Mouse (Mus musculus) liver, adult 2 months (tissue): ENCODE measurements around the gene Poc1a. TPM values are rescaled to one million over a fixed set of nuclear protein-coding genes. Genes with fewer than 3 reads are reported as not detected.

Experiments used
- DNase-seq: peaks from one replicate; pipeline ENCODE4 v3.0.0-alpha.2; 2011; ENCODE audit warnings: low read depth, low spot score; ENCODE audit errors: extremely low read depth
- H3K27ac ChIP-seq: fragments of 200-500 bp; replicated peaks from 2 replicates; pipeline ENCODE4 v1.5.1; 2012; ENCODE audit warnings: low read depth, mild to moderate bottlenecking, control low read depth, inconsistent platforms, low read length; ENCODE audit not compliant: insufficient read depth
- H3K27me3 ChIP-seq: fragments of 200-500 bp; 2 replicates; pipeline ENCODE4 v1.6.1; 2012; ENCODE audit warnings: mild to moderate bottlenecking, moderate library complexity, low read length, inconsistent platforms; ENCODE audit not compliant: control insufficient read depth, insufficient read depth
- H3K36me3 ChIP-seq: fragments of 200-500 bp; 2 replicates; pipeline ENCODE4 v1.6.1; 2012; ENCODE audit warnings: low read length, inconsistent platforms; ENCODE audit not compliant: control insufficient read depth, insufficient read depth
- H3K4me1 ChIP-seq: fragments of 200-500 bp; 2 replicates; pipeline ENCODE4 v1.6.1; 2011; ENCODE audit warnings: low read length; ENCODE audit not compliant: control insufficient read depth, insufficient read depth
- H3K4me3 ChIP-seq: fragments of 200-500 bp; 2 replicates; pipeline ENCODE4 v1.5.1; 2011; ENCODE audit warnings: low read depth, mild to moderate bottlenecking, control low read depth, low read length, moderate library complexity; ENCODE audit not compliant: insufficient read depth
- H3K79me2 ChIP-seq: fragments of 200-500 bp; 2 replicates; pipeline ENCODE4 v1.6.1; 2012; ENCODE audit warnings: inconsistent platforms, mild to moderate bottlenecking, low read length, moderate library complexity; ENCODE audit not compliant: control insufficient read depth, insufficient read depth
- H3K9ac ChIP-seq: fragments of 200-500 bp; 2 replicates; pipeline ENCODE4 v1.6.1; 2012; ENCODE audit warnings: low read depth, mild to moderate bottlenecking, control low read depth, inconsistent platforms, low read length
- CTCF ChIP-seq: fragments of 200-500 bp; IDR thresholded peaks from 2 replicates; pipeline ENCODE4 v1.5.1; 2011; ENCODE audit warnings: low read depth, low read length, control low read depth
- POLR2A ChIP-seq: fragments of 200-500 bp; IDR thresholded peaks from 2 replicates; pipeline ENCODE4 v1.6.1; 2011; ENCODE audit warnings: low read length, control low read depth; ENCODE audit not compliant: insufficient read depth; ENCODE audit errors: extremely low read depth
- WGBS: fragments of 180-500 bp; shearing (Covaris S2); methylation state at CpG from one replicate; pipeline ENCODE4 v1.1.7; 2018; 5-methylcytosine and 5-hydroxymethylcytosine counted together
- polyA plus RNA-seq: library from polyadenylated mRNA; depleted of rRNA; stranded (reverse); fragments of >200 nt; gene quantifications from 2 replicates; pipeline ENCODE4 v1.2.3, GENCODE M21; 2012
- total RNA-seq: library from RNA; depleted of rRNA; stranded (reverse); fragments of >200 nt; gene quantifications from 2 replicates; pipeline ENCODE4 v1.2.3, GENCODE M21; 2014

Poc1a gene
- total and polyA plus RNA-seq, 2 experiments = 1.8 to 3.9 TPM

- H3K36me3 ChIP-seq = no peaks in the 10 kb centered on the region
- no peak overlapping the region for H3K4me3 ChIP-seq
- H3K27me3 ChIP-seq = no peaks in the 10 kb centered on the region
- H3K9ac ChIP-seq = no peak overlapping the region
- WGBS = 53% methylated on average over 7 of the region's 7 CpGs
- no peak for TF ChIP-seq CTCF
- TF ChIP-seq POLR2A = no peak
- no peaks in the 10 kb centered on the region for H3K79me2 ChIP-seq
- H3K27ac ChIP-seq = no peak overlapping the region
- DNase-seq = no peak
- no peaks in the 10 kb centered on the region for H3K4me1 ChIP-seq
Measured at GRCm38 (mm10) chr9:106305228-106305627, 24.4 kb downstream of the Poc1a start.

- DNase-seq = no peak
- H3K9ac ChIP-seq = no peak overlapping the region
- no peak for TF ChIP-seq POLR2A
- TF ChIP-seq CTCF = peak; percentile 87
- WGBS = 65% methylated on average over 8 of the region's 8 CpGs
- no peak overlapping the region for H3K27ac ChIP-seq
- no peak overlapping the region for H3K4me3 ChIP-seq
- no peaks in the 10 kb centered on the region for H3K36me3 ChIP-seq
- H3K79me2 ChIP-seq = no peaks in the 10 kb centered on the region
- no peaks in the 10 kb centered on the region for H3K27me3 ChIP-seq
- no peaks in the 10 kb centered on the region for H3K4me1 ChIP-seq
Measured at GRCm38 (mm10) chr9:106306662-106307351, 25.9 kb downstream of the Poc1a start.

- WGBS = 91% methylated on average over 5 of the region's 5 CpGs
- peak overlapping the region; percentile 6; the same call in 1 of the 2 replicates for H3K27ac ChIP-seq
Measured at GRCm38 (mm10) chr9:106308151-106308550, 27.3 kb downstream of the Poc1a start.

GRCm38 (mm10) chr9:106308555-106308954 lies 27.7 kb downstream of the Poc1a start:
- no peaks in the 10 kb centered on the region for H3K79me2 ChIP-seq
- H3K4me3 ChIP-seq = no peak overlapping the region
- peak overlapping the region; percentile 48 for H3K27ac ChIP-seq
- no peaks in the 10 kb centered on the region for H3K36me3 ChIP-seq
- TF ChIP-seq POLR2A = no peak
- TF ChIP-seq CTCF = no peak
- DNase-seq = peak; percentile 26
- H3K9ac ChIP-seq = no peak overlapping the region
- WGBS = 57% methylated on average over 2 of the region's 2 CpGs
- no peaks in the 10 kb centered on the region for H3K27me3 ChIP-seq
- no peaks in the 10 kb centered on the region for H3K4me1 ChIP-seq

More at GRCm38 (mm10) chr9:106308151-106308550, 27.3 kb downstream of the Poc1a start:
- Histone ChIP-seq H3K79me2 (no peaks in the 10 kb centered on the region), H3K4me1 (no peaks in the 10 kb centered on the region), H3K36me3 (no peaks in the 10 kb centered on the region), H3K4me3 (no peak overlapping the region), H3K9ac (no peak overlapping the region), H3K27me3 (no peaks in the 10 kb centered on the region)
- TF ChIP-seq CTCF = no peak
- TF ChIP-seq POLR2A = no peak
- DNase-seq = no peak

GRCm38 (mm10) chr9:106308983-106309382 lies 28.1 kb downstream of the Poc1a start:
- DNase-seq = no peak
- Histone ChIP-seq H3K36me3 (no peaks in the 10 kb centered on the region), H3K79me2 (no peaks in the 10 kb centered on the region), H3K4me1 (no peaks in the 10 kb centered on the region), H3K4me3 (no peak overlapping the region), H3K27me3 (no peaks in the 10 kb centered on the region), H3K27ac (peak overlapping the region; percentile 48), H3K9ac (no peak overlapping the region)
- 90% methylated on average over 5 of the region's 5 CpGs for WGBS
- no peak for TF ChIP-seq POLR2A
- TF ChIP-seq CTCF = no peak

GRCm38 (mm10) chr9:106309859-106310258 lies 29.0 kb downstream of the Poc1a start:
- no peak overlapping the region for H3K27ac ChIP-seq
- peak; percentile 24 for DNase-seq
- H3K36me3 ChIP-seq = no peaks in the 10 kb centered on the region
- no peaks in the 10 kb centered on the region for H3K27me3 ChIP-seq
- WGBS = 92% methylated on average over 3 of the region's 3 CpGs
- no peaks in the 10 kb centered on the region for H3K4me1 ChIP-seq
- no peak overlapping the region for H3K4me3 ChIP-seq
- no peak overlapping the region for H3K9ac ChIP-seq
- TF ChIP-seq CTCF = no peak
- TF ChIP-seq POLR2A = no peak
- no peaks in the 10 kb centered on the region for H3K79me2 ChIP-seq
